Mouse (Mus musculus): Measurements from ENCODE around the gene Rassf6.

DNA sequence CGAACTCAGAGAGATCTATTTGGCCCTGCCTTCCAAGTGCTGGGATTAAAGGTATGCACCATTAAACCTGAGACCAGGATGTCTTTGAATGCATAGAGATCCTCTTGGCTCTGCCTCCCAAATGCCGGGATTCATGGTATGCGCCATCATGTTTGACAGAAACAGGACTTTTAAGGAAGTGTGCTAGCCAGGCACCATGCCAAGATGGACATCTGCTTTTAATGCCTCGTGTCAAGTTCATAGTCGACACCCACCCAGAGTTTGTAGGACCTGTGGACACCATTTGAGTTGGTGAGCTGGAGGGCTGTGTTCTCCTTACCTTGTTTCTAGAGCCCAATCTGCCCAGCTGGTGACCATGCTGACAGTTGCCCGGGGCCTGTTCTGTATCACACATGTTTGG lies 48.5 kb downstream of the Rassf6 start:
- TF ChIP-seq CTCF (conservative IDR thresholded peaks at IDR 0.05; ENCODE audit: low read length): no peak
- TF ChIP-seq NANOG (IDR thresholded peaks at IDR 0.05; ENCODE audit: borderline replicate concordance, low read length): no peak

Data from E14TG2a.4 (cell line).